Mouse (Mus musculus) G1E-ER4 (cell line): ENCODE measurements around the gene Ccr1. TPM values are rescaled to one million over a fixed set of nuclear protein-coding genes. Genes with fewer than 3 reads are reported as not detected.

Experiments
- GATA1 ChIP-seq: IDR thresholded peaks from one replicate; pipeline ENCODE4 v1.8.0; 2012; ENCODE audit warnings: low read length, inconsistent platforms
- polyA plus RNA-seq: library from polyadenylated mRNA; stranded (reverse); fragments of >175 nt; gene quantifications from 2 replicates; pipeline ENCODE4 v1.2.3, GENCODE M21; 2012

The Ccr1 gene
- polyA plus RNA-seq, 1 experiment = 0.02 TPM

DNA sequence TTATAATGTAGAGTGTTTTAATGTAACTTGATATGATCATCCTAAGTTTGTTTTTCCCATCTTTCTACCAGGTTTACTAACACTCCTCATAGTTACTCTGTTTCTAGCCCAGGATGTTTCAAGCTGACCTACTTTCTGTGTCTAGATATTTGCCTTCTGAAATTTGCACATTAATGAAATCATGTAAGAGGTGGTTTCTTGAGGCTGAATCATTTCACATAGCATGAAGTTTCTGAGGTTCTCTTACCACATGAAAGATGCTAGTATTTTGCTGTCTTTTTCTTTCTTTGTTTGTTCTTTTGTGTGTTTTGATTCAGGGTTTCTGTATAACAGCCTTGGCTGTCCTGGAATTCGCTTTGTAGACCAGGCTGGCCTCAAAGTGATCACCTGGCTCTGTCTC is 8.3 kb downstream of the Ccr1 start:
- TF ChIP-seq GATA1 = no peak

DNA sequence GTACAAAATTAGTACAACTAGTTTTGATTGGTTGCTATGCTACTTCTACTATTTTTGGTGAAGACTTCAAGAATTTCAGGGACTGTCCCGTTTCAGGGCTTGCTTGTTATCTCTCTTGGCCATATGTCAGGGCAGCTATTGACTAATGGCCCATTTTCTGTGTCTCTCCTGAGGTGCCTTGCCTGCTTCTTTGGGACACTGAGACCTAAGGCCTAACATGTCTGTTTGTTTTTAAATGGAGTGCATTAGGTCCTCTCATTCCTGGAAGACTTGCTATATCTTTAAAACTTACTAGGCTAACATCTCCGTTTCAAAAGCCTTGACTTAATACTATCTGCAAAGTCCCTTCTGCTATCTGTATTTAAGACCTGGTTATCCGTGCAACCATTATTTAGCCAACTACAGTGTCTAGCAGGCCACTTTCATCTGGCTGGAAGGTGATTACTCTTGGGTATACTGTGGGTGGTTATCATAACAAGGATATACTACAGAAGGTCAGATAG is 10.5 kb downstream of the Ccr1 start:
- TF ChIP-seq GATA1 = peak; percentile 18

DNA sequence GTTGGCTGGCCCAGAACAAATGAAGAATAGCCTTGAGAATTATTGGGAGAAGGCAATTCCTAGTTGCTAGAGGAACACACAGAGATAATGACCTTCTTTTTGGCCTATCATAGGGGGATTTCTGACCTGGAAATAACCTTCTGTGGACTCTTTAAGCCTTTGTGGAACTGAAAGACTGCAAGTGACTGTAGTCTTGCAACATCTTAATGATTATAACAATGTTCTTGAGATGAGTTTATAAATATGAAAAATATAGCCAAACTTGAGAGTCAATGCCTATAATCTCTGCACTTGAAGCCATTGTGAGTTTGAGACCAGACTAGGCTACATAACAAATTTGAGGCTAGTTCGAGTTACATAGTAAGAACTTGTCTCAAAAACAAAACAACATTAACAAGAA is 11.6 kb downstream of the Ccr1 start:
- TF ChIP-seq GATA1 = no peak

DNA sequence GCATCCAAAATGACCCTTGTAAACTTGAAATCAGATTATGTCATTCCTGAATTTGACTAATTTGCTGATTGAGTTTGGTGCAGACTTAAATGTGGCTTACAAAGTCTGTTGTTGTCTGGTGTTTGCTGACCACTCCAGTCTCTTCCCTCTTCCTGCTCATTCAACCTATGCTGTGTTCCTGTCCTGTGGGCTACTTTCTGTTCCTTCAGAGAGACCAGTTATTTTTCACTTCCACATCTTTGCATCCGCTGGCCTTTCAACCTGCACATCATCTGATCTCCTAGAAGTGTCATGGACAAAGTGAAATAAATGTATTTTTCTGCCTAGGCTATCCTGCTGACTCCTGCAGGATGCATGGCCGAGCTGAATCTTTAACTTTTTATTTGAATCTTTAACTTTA is 14.9 kb downstream of the Ccr1 start:
- TF ChIP-seq GATA1 = no peak

DNA sequence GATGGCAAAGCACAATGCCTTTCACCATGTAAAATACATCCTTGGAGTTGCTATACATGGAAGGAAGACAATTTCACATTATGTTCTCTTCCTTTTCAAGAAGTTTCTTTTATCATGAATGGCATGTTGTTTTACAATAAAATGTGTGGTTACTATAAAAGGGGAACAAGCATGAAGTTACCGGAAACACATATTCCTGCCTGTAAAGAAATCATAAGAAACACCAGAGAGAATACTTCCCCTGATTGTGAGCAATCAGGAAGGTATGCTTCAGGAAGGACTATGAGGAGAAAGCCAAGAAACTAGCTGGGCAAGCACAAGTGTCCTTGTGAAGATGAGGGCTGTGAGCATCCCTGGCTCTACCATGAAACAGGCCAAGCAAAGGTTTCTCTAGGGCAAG is 17.3 kb downstream of the Ccr1 start:
- peak; percentile 6 for TF ChIP-seq GATA1

DNA sequence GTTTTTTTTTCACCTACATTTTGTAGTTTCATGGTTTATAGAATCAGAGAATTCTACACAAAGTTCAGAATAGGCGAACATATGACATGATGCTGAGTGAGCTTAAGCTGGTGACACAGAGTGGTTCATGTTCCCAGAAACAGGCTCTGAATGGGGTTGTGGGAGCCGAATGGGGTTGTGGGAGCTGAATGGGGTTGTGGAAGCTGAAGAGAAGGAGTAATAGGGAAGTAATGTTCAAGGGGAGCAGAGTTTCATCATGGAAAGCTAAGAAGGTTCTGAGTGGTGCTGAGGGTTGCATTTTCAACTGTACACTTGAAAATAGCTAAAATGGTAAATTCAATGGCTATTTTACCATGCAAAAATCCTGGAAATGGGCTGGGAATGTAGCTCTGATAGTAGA is 19.1 kb downstream of the Ccr1 start:
- TF ChIP-seq GATA1 = no peak

DNA sequence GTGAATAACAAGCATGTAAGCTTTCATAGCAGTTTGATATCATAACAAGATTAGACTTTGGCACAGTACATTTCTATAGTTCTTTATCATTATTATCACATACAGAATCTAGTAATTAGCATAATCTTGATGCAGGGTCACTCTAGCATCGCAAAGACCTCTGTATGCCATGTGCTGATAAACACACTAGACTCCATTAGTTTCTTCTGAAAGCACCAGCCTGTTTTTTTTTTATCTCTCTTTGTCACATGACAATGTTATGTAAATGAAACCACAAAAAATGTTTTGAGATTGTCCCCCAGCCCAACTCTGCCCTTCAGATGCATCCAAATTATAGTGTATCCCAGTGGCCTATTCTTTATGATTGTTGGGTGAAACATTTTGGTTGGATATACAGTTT is 20.7 kb downstream of the Ccr1 start:
- peak; percentile 21 for TF ChIP-seq GATA1

DNA sequence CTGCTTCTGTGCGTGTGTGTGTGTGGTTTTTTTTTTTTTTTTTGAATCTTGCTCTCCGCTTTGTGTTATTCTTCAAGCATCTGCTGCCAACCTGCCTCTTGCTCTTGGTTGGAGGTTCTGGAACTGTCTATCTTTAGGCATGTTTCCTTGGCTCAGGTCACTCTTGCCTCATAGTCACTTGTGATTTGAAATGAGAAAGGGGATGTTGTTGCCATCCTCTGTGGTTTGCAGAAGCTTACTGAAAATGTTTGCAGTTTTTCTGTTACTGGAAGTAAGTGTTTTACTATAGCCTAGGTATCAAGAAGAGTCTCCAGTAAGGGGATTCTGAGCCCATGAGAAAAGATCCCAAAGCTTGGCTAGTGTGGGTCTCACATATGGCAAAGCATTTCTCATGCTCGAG is 26.5 kb downstream of the Ccr1 start:
- no peak for TF ChIP-seq GATA1

DNA sequence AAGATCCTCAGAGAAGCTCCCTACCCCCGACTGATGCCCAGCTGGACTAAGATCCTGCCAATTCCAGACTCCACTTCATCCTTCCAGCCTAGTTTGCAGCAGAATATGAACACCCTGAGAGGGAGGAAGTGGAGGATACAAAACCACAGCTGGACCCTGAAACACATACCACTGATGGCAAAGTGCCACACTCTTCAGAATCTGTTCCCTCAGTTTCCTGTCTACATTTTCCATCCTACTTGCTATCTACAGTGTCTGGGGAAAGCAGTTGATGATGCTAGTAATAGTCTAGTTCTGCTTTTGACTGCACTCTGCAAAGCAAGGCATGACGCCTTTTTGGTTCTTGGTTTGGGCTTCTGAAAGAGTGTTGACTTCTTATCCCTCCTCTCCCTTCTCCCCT is 27.2 kb downstream of the Ccr1 start:
- TF ChIP-seq GATA1 = no peak

DNA sequence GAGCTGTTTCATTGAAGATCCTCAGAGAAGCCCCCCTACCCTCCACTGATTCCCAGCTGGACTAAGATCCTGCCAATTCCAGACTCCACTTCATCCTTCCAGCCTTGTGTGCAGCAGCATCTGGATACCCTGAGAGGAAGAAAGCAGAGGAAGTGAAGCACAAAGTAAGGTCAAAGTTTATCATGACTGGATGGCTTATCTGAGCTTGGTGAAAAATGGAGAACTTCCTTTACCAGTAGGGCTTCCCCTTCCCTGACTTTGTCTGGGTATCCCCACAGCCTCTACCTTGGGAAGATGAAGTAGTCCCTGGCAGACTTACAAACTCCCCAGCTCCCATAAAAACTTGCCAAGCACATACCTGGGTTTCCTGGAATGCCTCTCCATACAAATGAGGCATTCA is 27.9 kb downstream of the Ccr1 start:
- no peak for TF ChIP-seq GATA1

DNA sequence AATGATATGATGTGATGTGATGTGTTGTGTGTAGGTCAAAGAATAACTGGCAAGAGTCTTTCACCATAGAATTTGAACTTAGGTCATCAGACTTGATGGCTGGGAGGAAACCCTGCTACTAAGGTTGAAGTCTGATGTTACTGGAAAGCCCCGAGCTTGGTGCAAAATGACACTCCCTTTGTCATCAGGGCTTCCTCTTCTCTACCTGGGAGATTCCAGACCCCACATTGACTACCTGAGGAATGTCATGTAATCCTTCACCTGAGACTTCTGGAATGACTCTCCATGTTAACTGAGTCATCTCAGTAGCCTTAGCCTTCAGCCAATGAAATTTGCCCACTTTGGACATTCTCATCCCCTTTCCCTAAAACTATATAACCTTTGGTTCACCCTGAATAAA is 28.3 kb downstream of the Ccr1 start:
- TF ChIP-seq GATA1 = no peak

DNA sequence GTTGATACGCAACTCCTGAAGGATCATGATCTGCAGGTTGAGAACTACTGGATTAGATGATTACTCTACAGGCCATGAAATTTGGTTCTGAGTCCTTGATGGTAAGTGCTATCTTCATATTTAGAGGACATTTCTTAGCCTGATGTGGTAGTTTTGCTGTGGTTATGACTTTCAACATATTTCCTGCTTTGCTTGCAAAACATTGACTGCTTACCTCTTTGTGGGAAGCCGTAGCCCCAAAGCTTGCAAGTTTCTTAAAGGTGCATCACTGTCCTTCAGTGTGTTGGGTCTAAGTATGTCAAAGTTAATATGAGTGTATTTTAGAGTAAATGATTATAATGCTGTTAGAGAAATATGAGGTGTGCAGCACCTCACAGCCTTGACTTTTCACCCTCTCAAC is 30.5 kb downstream of the Ccr1 start:
- TF ChIP-seq GATA1 = no peak

DNA sequence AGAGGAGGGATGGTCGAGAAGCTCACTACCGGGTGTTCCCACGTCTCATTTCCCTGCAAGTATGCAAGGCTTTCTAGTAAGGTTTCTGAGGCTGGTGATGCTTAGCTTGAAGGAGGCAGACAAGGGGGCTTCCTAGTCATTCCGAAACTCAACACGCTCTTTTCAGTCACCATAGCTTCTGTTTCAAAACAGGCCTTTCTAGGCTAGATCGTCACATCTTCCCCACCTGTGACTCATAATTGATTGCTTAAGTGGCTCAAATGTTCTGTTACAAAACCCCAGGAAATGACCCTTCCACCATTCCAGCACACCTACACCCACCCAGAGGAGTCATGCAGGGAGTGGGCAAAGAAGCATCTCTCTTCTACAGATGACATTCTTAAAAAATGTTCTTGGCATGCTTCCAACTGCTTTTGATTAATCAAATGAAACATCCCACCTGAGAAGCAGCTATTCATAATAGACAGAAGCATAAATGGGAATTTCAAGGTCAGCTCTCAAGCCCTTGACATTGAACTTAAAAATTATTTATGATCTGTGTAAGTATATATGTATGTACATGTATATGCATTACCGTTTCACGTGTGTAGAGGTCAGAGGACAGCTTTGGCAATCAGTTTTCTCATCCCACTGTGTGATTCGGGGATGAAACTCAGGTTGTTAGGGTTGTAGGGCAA is 31.8 kb downstream of the Ccr1 start:
- no peak for TF ChIP-seq GATA1

DNA sequence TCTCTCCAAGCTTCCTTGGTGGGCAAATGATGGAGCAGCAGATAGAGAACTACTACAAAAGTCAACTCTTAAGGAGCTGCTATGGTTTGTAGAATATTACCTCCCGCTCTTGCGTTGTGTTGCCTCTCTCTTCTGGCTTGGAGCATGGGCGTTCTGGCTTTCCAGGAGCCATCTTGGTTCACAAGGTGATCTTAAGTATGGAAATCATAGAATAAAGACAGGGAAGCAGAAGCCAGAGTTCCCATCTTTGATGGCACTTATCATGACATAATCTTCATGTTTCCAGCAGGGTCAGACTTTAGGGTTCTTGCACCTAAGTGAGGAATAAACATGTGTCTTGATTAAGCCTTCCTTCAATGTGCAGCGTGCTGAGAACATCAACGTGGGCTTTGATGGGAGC is 32.7 kb downstream of the Ccr1 start:
- no peak for TF ChIP-seq GATA1

DNA sequence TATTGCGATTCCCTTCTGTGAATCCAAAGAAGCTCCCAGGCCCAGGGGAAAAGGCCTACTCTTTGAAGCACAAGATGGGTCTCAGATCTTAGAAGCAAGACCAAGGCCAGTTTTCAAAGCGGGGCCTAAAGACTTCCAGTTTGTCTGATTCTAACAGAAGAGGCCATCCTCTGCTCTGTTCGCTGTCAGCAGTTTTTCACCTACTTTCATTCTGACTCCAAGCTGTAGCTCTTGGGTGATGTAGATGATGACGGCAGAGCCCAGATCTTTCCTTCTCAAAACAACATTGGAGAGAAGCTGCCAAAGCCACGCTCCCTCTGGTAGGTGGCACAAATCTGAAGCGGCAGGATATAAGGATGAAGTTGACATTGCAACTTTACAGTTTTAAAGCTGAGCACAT is 33.1 kb downstream of the Ccr1 start:
- TF ChIP-seq GATA1 = no peak

DNA sequence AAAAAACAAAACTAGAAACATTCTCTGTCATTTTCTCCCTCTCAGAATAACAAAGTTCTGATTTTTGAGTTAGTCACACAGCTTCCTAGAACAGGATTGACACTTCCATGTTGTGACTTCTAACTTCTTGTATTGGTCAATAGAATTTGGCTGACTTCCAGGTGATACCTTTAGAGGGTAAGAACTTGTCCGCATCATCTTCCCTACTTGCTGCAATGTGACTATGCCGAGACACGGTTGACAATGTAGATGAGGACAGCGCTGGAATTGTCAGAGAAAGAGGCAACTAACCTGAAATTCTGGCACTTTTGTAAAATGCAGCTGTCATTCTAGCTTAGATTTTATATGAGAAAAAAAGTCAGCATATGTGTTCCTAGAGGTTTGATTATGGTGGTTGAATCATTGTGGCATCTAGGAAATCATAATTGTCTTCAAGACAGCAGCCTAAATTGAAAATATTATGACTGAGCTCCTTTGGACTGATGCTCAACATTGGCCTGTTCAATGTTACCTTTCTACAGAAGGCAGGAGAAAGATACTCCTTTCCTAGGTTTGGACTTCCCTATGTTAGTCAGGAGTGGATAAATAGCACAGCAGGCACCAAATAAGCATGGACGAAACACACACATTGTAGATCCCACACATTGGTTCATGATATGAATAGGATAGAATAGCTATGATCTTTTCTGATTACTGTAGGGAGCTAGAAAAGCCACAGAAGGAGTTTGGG is 34.6 kb downstream of the Ccr1 start:
- TF ChIP-seq GATA1 = no peak
